Mouse (Mus musculus): ENCODE measurements at regions not wholly inside any gene's neighbourhood (a gene's known extent, or its start where the extent isn't known, plus 50 kb on each side); places are given as distances from the start of the nearest gene placed in this dataset.
A peak's percentile ranks its signal among the peaks of the same experiment; 100 is the strongest.
"Not testable (repeated sequence)": the region's sequence is repeated elsewhere in the genome, so short reads cannot be mapped to it uniquely, and the experiment has no call there.

DNA sequence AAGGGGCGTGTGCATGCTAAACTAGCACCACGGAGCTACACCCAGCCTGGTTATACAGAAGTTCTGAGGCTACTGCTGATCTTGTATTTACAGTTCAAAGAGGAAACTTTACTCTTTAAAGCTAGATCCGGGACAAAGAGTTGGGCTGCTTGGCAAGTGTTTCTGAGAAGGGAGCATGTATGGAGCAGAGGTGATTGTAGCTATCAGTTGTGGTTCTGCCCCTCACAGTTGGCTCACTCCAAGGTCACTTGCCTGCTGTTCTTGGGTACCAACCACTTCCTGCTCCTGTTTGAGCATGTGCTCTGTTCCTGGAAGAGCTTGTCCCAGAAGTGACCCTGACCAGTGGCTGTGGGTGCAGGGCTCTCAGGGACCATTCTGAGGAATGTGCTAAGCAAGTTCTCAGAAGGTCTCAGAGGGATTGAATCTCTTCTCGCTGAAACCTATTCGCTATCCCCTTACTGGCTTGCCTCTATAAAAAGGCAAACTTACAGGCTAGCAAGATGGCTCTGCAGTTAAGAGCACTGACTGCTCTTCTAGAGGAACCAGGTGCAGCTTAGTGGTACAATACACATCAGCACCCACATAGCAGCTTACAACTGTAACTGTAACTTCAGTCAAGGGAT lies 94.9 kb upstream of the Max start:
- DNase-seq (ENCODE audit: inconsistent ontology term): no peak

DNA sequence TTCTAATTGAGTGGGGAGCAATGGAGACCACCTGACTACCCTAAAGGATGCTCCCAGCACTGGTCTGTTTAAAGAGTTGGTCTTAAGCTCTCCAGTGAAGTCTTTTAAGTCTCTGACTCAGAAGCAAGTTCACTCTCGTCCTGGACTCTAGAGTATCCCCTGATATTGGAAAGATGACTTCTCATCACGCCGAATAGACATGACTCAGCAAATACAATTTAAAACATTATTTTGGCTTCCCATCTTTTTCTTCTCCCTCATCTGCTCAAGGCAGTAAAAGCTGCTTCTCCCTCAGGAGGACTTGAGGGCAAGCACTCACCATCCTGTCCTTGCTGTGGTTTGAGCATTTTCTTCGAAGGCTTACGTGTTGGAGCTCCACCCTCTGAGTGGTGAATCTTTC lies 92.7 kb upstream of the Max start:
- no peak for DNase-seq (ENCODE audit: inconsistent ontology term)

DNA sequence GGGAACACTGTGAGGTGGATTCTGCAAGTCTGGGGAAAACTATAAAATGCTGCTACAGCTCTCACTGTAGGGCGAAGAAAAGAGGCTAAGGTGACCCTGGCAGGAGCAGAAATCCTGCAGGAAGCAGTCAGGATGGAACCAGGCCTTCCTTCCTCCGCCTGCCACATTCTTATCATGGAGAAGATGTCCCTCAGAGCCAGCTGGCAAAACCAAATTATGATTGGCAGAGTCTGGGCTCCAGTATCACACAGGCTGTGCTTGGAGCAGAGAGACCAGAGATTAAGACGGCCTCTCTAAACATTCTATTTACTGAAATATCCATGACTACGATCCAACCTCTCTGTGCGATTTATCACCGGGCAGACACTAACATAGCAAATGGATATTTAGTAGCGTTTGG lies 92.2 kb upstream of the Max start:
- no peak for DNase-seq (ENCODE audit: inconsistent ontology term)

DNA sequence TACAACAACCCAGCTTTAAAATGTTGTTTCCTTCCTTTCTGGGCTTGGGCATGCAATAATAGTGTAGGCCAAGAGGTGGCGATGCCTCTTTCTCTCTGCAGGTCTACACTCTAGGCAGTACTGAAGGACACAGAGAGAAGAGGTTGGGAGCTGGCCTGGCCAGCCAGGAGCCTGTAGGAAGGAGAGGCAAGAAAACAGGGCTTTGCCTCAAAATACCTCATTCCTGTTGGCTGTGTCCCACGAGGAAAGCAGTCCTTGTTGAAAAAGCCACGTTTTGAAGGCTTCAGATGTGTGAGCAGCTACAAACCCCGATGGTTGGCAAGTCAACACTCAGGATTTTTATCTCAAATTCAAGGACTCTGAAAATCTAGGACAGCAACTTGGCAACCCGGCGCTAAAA lies 90.9 kb upstream of the Max start:
- no peak for DNase-seq (ENCODE audit: inconsistent ontology term)

DNA sequence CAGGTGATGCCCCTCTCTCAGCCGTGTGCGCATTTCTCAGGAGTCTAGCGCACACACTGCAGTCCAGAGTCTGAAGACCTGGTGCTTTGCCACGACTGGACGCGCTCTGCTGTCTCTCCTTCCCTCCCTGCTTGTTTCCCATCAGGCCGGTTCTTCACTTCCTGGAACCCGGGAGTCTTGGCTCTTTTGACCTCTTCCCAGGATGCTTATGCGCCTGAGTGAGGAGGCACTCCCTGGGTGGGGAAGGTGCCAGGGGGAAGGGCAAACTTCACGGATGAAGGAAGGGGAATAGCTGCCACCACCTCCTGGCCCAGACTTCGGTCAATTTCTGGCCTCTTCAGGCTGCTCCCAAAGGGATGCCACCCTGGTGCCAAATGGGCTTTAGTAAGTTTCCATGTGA lies 86.4 kb upstream of the Max start:
- DNase-seq (ENCODE audit: inconsistent ontology term): no peak

DNA sequence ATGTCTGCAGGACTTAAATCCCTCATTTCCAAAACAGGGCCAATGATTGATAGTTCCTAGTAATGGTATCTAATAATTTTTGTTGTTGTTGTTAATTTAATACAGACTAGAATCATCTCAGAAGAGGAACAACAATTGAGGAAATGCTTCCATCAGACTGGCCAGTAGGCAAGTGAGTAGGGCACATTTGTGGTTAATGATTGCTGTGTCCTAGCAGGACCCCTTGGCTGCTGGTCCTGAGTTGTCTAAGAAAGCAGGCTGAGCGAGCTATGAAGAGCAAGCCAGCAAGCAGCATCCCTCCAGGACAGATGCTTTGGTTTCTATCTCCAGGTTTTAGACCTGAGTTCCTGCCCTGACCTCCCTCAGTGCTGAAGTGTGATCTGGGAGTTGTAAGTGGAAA lies 85.3 kb upstream of the Max start:
- DNase-seq (ENCODE audit: inconsistent ontology term): no peak

DNA sequence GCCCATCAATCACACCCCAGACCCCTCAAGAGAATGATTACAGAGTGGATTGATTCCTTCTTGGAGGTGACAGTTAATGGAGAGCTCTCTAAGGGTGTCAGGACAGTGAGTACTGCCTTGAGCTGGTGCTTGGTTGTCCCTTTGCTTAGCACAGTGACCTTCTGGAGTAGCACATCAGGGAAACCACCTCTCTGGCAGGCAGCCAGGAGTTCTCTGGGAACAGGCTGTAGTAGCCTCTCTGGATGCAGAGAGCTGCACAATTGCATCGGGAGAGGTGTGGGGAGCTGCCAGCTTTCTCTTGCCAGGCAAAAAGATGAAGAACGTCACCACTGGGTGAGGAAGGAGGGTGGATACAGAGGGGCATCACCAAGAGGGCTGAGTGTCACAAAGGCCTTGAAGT lies 84.0 kb upstream of the Max start:
- no peak for DNase-seq (ENCODE audit: inconsistent ontology term)

DNA sequence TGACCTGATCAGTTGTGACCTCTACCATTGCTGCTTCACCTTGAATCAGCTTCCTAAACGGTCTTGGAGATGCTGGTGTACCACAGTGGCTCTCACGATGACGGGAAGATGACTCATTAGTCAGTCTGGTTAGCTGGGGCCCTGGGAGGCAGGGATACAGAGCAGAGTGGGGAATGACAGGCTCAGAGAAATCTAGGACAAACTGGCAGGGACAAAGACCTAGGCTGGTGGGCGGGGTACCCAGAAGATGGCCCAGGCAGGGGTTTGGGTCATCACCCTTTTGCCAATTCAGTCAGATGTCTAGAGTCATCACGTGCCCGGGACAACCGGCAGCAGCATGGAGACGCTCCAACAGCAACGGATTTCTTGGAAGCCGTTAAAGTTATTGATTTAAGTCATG lies 83.4 kb upstream of the Max start:
- peak; percentile 57 for DNase-seq (ENCODE audit: inconsistent ontology term)

DNA sequence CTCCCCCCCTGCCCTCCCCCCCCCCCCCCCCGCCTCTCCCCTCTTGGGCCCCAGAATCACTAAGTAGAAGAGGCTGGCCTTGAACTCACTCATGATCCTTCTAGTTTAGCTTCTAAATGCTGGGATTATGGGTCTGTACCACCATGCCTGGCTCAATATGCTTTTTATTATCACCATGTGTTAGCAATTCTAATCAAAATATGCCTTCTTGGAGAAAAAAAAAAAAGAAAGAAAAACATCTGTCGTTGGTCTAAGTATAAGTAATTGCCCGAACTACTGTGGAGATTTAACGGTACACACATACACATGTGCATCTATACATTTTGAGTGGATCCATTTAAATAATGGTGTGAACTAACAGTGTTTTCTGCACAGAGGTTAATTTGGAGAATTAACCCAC lies 80.4 kb upstream of the Max start:
- DNase-seq (ENCODE audit: inconsistent ontology term): no peak

DNA sequence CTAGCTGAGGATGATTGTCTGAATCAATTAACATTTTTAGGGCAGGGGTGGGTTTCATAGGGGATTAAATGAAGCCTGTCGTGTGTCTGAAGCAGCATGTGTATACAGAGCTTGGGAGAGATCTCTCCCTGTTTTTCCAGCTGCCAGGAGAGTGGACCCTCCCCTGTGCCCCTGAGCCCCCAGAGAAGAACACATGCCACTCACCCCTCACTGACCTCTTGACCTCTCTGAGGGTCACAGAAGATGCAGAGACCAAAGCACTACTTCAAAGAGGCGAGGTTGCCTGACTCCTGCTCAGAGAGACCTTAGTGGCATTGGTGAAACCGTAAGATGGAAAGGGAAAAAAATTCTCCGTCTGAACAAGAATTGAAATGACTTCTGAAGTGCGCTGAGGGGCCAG lies 79.1 kb upstream of the Max start:
- DNase-seq (ENCODE audit: inconsistent ontology term): no peak

DNA sequence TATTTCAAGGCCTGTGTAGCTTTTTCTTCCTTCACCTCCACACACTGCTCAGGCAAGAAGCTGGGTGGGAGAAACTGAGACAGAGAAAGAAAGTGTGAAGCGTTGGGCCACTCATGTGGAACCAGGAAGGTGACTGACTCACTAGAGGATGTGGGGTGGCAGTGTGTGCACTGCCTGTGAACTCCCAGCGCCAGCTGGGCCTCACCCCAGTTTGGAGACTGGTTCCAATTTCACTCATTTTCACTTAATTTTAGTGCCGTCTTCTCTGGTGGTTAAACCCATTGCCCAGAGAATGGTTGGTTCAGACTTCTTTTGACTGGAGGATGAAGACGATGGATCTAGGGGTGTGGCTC lies 77.9 kb upstream of the Max start:
- no peak for DNase-seq (ENCODE audit: inconsistent ontology term)

DNA sequence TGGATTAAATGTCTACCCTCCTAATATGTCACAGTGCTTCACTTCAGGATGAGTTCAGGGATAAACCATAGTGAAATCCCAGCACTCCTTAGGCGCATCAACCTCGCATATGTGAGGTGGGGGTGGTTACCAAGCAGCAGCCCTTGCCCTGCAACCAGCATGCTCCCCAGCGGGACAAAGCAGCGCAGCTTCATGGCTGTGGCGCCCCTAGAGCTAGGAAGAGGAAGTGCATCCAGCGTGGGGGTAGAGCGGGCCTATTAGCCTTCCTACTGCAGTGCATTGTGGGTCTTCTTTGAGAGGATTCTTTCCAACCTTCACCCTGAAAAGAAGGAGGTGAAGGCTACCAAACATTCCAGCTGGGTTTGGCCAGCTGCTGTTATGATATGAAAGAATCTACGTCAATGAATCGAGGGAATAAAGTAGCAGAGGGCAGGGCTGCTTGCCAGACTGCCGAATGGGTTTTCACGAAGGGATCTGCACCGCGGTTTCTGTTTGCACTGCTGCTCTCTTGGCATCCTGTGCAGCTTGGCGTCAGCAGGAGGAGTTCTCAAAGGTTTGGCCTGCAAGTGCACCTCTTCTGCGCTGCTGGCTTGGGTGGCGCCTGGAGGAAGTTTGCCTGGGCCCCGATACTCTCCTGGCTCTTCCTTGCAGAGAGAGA lies 77.4 kb upstream of the Max start:
- DNase-seq (ENCODE audit: inconsistent ontology term): no peak

DNA sequence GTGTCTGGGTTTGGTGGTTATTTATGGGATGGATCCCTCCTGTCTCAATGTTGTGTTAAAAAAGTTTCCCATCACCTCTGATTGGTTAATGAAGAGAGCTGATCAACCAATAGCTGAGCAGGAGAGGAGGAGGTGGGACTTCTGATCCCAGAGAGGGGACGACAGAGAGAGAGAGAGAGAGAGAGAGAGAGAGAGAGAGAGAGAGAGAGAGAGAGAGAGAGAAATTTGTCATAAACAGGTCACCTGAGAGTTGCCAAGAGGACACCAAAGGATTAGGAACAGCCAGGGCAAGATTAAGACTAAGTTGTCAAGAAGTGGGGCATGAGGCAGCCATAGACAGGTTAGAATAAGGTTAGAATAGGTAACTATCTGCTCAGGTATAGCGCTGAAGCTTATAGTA lies 73.7 kb upstream of the Max start:
- DNase-seq (ENCODE audit: inconsistent ontology term): no peak

DNA sequence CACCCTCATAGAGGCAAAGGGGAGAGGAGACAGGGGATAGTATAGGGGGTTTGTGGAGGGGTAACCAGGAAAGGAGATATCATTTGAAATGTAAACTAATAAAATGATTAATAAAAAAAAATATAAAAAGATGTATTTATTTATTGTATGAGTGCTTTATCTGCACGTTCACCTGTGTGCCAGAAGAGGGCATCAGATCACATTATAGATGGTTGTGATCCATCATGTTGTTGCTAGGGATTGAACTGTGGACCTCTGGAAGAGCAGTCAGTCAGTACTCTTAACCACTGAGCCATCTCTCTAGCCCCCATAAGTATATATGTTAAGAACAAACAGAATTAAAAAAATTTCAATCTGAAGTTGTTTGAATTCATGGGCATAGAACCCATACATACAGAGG lies 69.4 kb upstream of the Max start:
- no peak for DNase-seq (ENCODE audit: inconsistent ontology term)

DNA sequence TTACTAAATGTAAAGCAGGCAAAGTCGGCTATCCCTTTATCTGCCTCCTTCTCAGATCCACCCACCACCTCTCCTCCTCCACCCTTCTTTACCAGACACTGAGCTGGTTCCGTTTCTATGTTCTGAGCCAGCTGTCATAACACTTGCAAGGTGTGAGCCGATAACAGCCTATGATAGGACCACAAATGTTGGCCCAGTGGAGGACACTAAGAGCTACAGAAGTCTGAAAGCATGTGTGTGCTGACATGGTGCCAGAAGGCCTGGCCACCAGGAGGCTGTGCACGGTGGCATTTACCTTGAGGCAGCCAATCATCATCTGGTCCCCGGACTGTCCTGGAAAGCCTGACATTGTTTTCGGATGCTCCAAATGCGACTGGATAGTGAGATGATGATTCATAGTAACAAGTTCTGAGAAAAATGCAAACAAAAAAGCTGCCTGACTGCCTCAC lies 63.5 kb upstream of the Max start:
- DNase-seq (ENCODE audit: inconsistent ontology term): peak; percentile 56

DNA sequence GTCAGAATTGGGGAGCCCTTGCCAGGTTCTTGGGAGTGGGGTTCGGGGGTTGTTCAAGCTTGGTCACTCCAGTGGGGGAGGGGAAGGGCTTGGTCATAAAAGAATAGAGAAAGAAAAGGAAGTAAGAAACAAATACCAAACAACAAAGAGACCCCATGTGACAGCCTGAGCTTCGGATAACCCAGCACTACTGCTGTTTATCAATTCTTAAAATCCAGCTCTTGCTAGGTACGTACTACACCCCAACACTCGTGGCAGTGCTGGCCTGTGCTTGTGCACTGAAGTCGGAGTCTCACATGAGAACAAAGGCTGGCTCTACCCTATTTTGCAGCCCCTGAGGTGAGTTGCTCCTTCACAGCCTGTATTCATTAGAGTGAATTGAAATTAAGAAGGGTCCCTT lies 60.5 kb upstream of the Max start:
- DNase-seq (ENCODE audit: inconsistent ontology term): no peak

DNA sequence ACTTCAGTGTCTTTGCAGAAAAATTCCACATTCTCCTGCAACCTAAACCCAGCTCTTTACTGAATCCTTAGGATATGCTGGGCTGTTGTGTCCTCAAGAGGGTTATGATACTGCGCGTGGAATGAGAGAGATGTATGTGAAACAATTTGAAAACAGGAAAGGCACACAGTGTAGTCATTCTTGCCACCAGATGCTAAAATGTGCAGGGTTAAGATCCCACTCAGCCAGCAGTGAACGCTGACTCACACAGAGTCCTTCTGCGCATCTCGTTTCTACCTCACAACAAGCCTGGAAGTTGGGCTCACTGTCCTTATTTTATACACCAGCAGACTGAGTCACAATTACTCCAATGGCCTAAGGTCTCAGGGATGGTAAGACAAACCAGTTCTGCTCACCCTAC lies 59.9 kb upstream of the Max start:
- DNase-seq (ENCODE audit: inconsistent ontology term): no peak

DNA sequence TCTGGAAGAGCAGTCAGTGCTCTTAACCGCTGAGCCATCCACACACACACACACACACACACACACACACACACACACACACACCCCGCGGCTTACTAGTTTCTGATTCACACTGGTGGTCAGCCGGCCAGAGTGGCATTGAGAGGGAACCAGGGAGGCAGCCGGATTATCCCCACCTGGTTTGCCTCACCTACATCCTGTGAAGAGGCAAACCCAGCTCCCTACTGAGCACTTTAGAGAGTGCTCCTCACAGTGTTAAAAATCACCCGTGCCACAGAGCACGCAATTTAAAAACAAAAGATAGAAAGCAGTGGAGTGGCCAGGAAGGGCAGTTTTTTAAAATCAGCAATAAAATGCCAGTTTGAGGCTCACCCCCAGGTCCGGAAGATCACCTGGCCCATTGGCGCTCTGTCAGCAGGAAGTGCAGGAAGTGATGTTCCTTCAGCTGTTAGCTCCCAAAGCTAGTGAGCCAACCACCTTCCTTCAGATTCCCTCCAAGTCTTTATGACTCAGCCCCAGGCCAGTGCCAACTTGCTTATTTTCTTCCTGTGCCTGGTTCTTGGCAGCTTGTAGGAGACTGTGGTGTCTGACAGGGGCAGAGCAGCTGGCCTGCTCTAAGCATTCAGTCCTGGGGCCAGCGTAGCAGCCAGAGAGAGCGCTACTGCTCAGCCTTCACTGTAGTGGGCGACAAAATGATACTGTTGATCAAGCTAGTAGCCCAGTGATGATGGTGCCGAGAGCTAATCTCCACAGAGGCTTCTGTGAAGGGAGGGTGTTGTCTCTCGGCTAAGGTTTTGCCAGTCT lies 57.9 kb upstream of the Max start:
- peak; percentile 85 for DNase-seq (ENCODE audit: inconsistent ontology term)

DNA sequence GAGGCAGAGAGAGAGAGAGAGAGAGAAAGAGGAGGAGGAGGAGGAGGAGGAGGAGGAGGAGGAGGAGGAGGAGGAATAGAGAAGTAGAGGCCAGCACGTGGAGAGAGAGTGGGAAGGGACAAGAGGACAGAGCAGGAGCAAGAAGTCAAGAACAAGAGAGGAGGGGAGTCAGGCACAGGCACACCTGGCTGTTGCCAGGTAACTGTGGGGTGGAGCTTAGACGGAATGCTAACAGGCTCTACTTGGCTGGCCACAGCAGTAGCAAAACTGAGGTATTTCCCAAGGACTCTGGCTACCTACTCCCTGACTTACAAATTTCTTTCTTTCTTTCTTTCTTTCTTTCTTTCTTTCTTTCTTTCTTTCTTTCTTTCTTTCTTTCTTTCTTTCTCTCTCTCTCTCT lies 57.1 kb upstream of the Max start:
- DNase-seq (ENCODE audit: inconsistent ontology term): not testable (repeated sequence)

DNA sequence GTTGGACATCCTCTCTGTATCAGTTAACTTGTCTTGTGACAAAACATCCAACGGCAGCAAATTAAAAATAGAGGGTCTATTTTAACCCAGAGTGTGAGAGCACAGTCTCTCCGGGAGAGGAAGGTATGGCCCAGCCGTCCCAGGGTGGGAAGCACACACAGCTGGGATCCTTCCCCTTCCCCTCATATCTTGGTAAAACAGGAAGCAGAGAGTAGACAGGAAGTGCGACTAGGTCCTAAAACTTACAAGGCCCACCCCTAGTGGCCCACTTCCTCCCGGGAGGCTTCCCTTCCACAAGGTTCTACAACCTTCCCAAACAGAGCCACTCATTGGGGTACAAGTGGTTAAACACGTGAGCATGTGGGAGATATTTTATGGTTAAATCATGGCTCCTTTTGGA lies 56.4 kb upstream of the Max start:
- DNase-seq (ENCODE audit: inconsistent ontology term): no peak

DNA sequence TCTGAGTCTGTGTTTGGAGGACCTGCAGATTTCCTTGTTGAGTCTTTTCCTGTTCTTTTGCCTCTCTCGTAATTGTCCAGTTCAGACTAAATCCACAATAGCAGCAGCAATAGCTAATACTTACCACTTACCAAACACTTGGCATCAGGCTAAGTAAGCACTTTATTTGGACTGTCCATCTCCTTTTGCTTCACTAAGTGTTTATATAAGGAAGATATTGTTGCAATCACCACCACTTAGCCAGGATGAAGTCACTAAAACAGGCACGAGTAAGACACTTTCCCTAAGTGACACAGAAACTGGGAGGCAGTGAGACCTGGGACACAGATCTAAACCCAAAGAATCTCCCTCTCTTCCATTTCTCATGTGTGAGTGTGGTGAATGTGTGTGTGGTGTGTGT lies 52.9 kb upstream of the Max start:
- DNase-seq (ENCODE audit: inconsistent ontology term): no peak

All from Muller cell, postnatal 12 days (primary cell).